Mouse (Mus musculus) liver, adult 2 months (tissue): Measurements from ENCODE around the gene Nelfa.

Source experiments
- CTCF ChIP-seq: fragments of 200-500 bp; IDR thresholded peaks from 2 replicates; pipeline ENCODE4 v1.5.1; 2011; ENCODE audit warnings: low read depth, low read length, control low read depth
- POLR2A ChIP-seq: fragments of 200-500 bp; IDR thresholded peaks from 2 replicates; pipeline ENCODE4 v1.6.1; 2011; ENCODE audit warnings: low read length, control low read depth; ENCODE audit not compliant: insufficient read depth; ENCODE audit errors: extremely low read depth

- TF ChIP-seq CTCF (no peak), POLR2A (no peak)
Observed at GRCm38 (mm10) chr5:33899245-33899644, 37.0 kb downstream of the Nelfa start.
